Mouse (Mus musculus): ENCODE measurements at regions not wholly inside any gene's neighbourhood (a gene's known extent, or its start where the extent isn't known, plus 50 kb on each side); places are given as distances from the start of the nearest gene placed in this dataset.
"Not testable (repeated sequence)": the region's sequence is repeated elsewhere in the genome, so short reads cannot be mapped to it uniquely, and the experiment has no call there.

GRCm38 (mm10) chr16:15157852-15158251 lies 159.4 kb upstream of the Gm21897 start:
- no peak for DNase-seq (ENCODE audit: low spot score)

GRCm38 (mm10) chr16:15175516-15175915 lies 141.7 kb upstream of the Gm21897 start:
- DNase-seq (ENCODE audit: low spot score), result no peak

GRCm38 (mm10) chr16:15185714-15186113 lies 131.5 kb upstream of the Gm21897 start:
- no peak for DNase-seq (ENCODE audit: low spot score)

DNA sequence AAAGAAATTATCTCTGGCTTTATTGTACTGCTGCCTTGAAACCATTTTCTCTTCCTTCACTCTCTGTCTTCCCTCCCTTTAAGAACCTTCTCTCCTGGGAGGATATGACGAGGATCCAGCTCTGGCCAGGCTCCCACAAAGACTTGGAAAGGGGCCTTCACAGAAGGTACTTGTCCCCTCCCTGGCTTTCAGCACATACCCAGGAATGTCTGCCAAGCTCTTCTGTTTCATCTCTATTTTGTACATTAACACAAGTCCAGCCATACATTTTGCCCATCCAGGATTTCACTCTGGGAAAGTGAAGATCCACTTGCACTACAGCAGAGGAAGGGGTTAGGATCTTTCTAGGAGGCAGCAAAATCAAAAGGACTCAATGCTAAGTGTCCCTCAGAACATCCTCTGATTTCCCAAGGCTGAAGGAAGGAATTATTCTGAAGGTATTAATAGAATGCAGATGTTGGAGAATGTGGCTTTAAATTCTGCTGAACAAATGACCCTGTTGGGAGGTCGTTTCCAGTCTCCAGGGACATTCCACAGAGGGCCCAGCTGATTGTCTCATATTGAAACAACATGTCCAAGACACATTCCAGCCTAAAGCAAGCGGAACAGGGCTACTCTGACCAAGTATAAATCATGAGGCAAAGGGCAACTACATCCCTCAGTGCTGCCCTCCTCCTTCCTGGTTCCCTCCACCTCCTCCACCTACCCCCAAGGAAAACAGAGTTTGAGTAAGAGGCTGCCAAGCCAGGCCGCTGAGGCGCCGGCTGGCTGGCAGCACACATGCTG lies 122.1 kb upstream of the Gm21897 start:
- DNase-seq (ENCODE audit: low spot score), result no peak

GRCm38 (mm10) chr16:15195931-15196330 lies 121.3 kb upstream of the Gm21897 start:
- not testable (repeated sequence) for DNase-seq (ENCODE audit: low spot score)

DNA sequence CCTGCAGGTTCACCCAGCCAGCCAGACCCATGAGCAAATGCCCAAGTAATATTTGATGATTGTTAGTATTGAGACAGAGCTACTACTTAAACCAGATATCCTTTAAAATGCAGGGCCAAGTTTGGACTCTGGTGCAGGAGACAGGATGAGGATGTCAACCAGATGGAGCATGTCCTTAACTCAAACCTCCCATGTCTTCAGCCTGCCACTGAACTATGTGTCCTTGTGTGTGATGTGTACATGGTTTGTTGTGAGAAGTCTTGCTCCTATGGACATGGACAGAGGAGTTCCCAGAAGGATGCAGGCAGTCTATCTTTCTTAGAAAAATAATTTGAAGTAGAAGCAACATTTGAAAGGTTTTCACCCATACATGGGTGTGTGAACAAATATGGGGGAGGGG lies 120.4 kb upstream of the Gm21897 start:
- no peak for DNase-seq (ENCODE audit: low spot score)

- no peak for DNase-seq (ENCODE audit: low spot score)
Observed at GRCm38 (mm10) chr16:15215921-15216320, 101.3 kb upstream of the Gm21897 start.

GRCm38 (mm10) chr16:15220961-15221547 lies 96.2 kb upstream of the Gm21897 start:
- no peak for DNase-seq (ENCODE audit: low spot score)

- no peak for DNase-seq (ENCODE audit: low spot score)
Observed at GRCm38 (mm10) chr16:15237836-15238235, 79.4 kb upstream of the Gm21897 start.

DNA sequence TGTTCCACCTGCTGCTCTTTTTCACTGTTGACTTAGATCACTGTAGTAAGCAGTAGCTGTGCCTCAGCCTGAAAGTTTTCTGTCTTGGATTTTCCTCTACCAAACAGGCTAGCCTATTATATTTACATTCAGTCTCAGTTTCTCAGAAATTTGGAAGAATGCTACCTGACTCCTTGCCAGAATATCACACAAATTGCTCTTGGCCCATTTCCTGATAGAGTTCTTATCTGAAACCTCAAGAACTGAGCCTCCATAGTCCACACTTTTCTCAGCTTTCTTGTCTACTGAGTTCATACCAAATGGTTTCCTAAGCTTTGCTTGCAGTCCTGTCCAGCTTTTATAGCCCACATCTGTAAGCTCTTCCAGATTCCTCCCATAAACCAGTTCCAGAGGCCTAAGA lies 78.8 kb upstream of the Gm21897 start:
- no peak for DNase-seq (ENCODE audit: low spot score)

DNA sequence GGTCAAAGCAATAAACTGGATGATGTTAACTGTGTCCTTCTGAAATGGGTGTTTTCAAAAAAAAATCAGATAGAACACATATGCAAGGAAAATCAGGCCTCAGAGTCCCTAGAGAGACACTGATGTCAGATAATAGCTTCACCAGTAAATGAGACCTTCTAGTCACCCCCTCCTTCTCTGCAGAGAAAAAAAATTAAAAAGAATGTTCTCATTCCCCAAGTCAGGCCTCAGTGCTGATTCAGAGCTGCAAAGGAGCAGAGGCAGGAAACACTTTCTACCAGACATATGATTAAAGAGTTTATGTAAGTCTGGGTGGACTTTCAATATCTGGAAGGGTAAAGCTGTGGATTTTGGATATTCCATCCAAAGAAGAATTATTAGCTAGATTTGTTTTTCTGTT lies 67.1 kb upstream of the Gm21897 start:
- no peak for DNase-seq (ENCODE audit: low spot score)

- DNase-seq (ENCODE audit: low spot score), result no peak
Observed at GRCm38 (mm10) chr16:15251686-15252085, 65.6 kb upstream of the Gm21897 start.

- DNase-seq (ENCODE audit: low spot score), result no peak
Observed at GRCm38 (mm10) chr16:15252666-15253347, 64.5 kb upstream of the Gm21897 start.

- no peak for DNase-seq (ENCODE audit: low spot score)
Observed at GRCm38 (mm10) chr16:15253348-15253693, 63.9 kb upstream of the Gm21897 start.

GRCm38 (mm10) chr16:15254669-15255068 lies 62.6 kb upstream of the Gm21897 start:
- DNase-seq (ENCODE audit: low spot score), result no peak

- DNase-seq (ENCODE audit: low spot score), result no peak
Observed at GRCm38 (mm10) chr16:15259474-15259873, 57.8 kb upstream of the Gm21897 start.

DNA sequence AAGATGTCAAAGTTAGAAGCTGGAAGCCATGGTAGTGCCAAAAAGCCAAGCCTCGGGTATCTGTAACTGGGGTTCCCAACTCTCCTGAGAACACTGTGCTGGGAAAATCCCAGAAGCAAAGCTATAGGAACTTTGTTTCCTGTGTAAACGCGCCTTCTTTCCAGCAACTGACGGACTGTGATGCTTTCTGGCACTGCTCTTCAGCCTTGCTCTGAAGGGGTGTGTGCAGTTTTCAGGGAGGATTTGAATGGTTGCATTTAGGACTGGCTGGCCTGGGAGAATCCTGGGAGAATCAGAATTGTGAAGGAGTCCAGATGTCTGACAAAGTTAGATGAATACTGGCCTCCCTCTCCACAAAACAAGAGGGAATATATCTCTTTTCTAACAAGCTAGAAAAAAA lies 57.2 kb upstream of the Gm21897 start:
- DNase-seq (ENCODE audit: low spot score), result no peak

All from urinary bladder, adult 2 months (tissue).